Mouse (Mus musculus) kidney, postnatal 10 days (tissue): ENCODE measurements around the gene 6430548M08Rik.

ENCODE experiments used
- DNase-seq: peaks from one replicate; pipeline ENCODE4 v3.0.0; 2021; ENCODE audit warnings: mixed read lengths

The 6430548M08Rik gene

GRCm38 (mm10) chr8:120109149-120109548, 4.8 kb upstream of the 6430548M08Rik start:
- no peak for DNase-seq

DNA sequence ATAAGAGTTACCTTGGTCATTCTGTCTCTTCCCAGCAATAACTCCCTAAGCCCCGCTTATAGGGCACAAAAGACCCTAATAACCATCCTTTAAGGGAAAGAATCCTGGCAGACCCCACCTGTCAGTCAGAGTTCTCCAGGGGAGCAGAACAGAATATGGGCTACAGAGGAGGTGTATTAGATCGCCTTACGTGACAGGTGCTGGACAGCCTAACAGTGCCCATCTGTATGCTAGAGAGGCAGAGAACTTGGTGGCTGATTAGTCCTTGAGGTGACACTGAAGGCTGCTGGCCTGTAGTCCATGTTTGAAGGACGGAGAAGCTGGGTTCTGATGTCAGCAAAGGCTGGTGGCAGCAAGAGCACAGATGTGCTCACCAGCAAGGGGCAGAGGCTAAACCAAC, 3.0 kb upstream of the 6430548M08Rik start:
- DNase-seq: no peak

DNA sequence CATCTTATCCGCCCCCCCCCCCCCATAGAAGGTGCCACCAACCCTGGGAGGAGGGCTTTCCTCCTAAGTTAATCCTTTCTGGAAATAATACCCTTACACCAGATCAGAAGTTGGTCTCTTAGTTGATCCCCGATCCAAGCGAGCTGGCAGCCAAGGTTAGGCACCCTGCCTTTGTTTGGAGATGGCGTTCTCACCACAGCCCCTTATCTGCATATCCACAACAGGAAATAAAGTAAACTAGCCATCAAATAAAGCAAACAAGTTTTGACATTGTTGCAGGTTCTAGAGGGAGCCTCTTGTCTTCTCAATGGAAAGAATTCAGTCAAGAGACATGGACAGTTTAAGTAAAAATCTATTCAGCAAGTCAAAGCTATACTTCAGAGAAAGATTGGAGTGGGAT, 2.6 kb upstream of the 6430548M08Rik start:
- DNase-seq: no peak

GRCm38 (mm10) chr8:120112535-120112934, 1.4 kb upstream of the 6430548M08Rik start:
- no peak for DNase-seq

DNA sequence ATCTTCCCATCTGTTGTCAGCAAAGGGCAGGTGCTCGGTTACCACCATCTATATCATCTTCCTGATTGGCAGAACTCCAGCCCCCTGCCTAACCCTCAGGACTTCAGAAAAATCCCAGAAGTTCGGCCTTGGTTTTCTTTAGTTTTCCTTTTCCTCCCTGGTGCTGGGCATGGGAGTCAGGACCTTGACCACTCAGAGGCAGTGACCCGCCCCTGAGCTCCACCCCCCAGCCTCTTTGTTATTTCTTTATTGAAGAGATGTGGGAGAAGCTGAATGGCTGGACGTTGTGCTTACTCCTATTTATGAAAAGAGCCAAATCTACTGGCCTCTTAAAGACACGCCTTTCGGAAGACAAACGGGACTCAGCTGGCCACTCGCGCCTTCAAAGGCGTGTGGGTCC, 646 bp upstream of the 6430548M08Rik start:
- DNase-seq: peak; percentile 77

- peak; percentile 68 for DNase-seq
Observed at GRCm38 (mm10) chr8:120114315-120114841, 426 bp downstream of the 6430548M08Rik start.

- DNase-seq: no peak
Observed at GRCm38 (mm10) chr8:120116600-120116999, 2.6 kb downstream of the 6430548M08Rik start.

GRCm38 (mm10) chr8:120118162-120118561, 4.2 kb downstream of the 6430548M08Rik start:
- peak; percentile 51 for DNase-seq

DNA sequence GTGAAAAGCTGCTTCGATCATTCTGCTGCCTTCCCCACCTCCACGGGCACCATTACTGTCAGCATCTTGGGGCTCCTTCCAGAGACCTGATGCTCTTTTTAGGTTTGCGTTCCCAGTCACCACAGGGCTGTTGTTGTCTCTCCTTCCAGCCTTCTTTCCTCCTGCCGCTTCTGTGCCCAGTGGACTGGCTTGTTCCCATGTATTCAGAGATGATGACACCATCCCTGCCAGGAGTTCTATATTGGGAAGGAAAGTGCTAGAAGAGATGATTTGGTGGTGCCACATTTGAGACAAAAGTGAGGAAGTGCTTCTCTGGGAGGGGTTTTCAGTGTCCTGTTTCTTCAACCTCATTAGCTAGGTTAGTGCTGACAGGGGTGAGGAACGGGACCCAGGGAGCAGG, 4.9 kb downstream of the 6430548M08Rik start:
- DNase-seq: no peak

GRCm38 (mm10) chr8:120119429-120119828, 5.5 kb downstream of the 6430548M08Rik start:
- DNase-seq: no peak

GRCm38 (mm10) chr8:120119931-120120330, 6.0 kb downstream of the 6430548M08Rik start:
- no peak for DNase-seq

DNA sequence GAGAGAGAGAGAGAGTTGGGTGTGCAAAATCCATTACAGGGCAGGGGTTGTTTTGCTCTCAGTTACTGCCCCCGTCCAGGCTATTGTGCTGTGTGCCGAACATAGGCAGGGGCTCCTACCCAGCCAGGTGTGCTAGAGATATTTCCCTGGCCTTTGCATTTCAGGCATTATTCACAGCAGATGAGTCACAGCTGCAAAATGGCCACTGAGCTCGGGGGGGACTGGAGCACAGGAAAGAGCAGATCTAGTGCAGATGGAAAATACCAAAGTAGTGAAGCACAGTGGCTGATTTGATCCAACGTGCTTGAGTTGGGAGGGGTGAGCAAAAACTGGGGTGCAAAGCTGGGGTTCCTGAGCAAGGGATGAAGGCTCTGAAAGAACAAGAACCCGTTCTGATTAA, 7.0 kb downstream of the 6430548M08Rik start:
- peak; percentile 43 for DNase-seq

DNA sequence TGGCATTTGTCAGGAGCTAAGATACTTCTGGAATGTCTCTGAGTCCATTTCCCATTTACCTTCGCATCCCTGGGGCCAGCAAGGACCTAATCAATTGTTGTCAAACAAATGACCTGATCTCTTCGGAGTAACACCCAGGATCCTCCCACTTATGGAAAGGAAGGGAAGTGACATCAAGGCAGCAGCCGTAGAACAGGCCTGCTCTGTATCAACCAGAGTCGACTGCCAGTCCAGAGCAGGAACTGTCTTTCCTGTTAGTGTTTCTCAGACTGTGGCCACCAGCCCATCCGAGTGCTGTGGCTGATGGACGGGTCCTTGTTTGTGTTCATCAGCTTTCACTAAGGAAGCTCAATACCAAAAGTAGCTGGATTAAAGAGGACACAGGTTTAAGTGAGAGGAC, 10.3 kb downstream of the 6430548M08Rik start:
- DNase-seq: no peak

- no peak for DNase-seq
Observed at GRCm38 (mm10) chr8:120124836-120125389, 11.0 kb downstream of the 6430548M08Rik start.

GRCm38 (mm10) chr8:120126357-120127161, 12.6 kb downstream of the 6430548M08Rik start:
- DNase-seq: peak; percentile 55

DNA sequence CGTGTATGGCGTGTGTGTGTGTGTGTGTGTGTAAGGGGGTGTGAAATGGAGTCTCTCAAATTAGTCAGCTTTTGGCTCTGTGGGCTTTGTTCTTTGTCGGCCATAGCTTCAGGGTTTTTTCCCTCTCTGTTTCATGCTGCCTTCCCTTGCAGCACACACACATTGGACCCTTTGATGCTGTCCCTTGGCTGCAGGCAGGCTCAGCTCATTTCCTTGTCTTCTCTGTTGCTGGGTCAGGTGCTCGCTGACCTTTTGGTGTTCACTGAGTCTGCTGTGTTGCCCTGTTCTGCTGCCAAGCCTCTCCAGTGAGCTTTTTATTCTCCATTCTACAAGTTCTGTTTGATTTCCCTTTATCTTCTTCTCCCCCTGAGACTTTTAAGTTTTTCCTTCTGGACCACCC, 15.6 kb downstream of the 6430548M08Rik start:
- DNase-seq: no peak

GRCm38 (mm10) chr8:120131158-120131557, 17.2 kb downstream of the 6430548M08Rik start:
- DNase-seq: no peak

DNA sequence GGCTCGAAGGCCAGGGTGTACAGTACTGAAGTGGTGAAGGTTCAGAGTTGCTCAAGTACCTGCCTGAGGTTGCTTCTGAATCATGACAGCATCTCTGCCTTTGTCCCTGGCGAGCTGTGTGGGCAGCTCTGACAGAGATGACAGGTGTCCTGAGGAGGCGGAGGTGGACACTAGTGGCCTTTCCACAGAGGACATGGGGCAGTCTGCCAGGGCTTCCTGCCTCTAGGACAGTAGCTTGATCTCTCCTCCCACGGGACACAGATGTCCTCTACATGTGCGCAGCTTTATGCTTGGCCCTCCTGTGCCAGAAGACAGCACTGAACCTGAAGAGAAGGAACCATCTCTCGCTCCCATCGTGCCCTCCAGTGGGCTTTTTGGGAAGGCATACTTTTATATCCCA, 19.2 kb downstream of the 6430548M08Rik start:
- peak; percentile 76 for DNase-seq

DNA sequence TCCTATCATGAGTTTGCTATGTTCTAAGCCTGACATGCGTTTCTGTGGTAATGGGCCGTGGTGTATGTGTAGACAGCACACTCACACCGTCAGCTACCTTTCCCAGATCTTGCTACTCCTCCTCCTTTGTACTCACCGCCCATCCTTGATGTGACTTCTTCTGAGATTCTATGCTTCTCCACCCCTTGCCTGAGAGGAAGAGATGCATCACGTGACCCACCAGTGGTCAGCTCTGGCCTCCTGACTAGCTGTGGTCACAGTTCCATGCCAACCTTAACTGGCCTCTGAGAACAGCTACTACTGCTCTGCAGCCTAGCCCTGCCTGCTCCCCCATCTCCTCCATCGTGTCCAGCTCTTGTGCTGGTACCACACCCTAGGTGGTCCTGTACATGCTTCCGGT, 21.7 kb downstream of the 6430548M08Rik start:
- no peak for DNase-seq

DNA sequence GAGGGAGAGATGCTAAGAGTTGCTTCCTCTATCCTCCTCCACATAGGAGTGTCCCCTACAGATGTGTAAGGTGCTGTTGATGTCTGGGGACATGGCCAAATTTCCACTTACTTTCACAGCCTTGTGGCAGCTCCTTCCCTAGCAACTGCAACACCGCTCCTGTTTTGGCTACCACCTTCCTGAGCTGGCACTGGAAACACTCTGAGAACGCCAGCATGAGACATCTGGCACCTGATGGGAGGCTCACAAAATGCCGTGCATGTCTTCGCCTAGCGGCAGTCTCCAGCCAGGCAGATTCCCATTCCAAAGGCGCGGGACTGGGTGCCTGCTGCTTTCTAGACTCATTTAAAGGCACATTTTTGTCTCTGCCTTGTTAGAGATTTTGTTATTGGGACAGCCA, 22.7 kb downstream of the 6430548M08Rik start:
- DNase-seq: no peak

GRCm38 (mm10) chr8:120138958-120139357, 25.0 kb downstream of the 6430548M08Rik start:
- no peak for DNase-seq

- DNase-seq: no peak
Observed at GRCm38 (mm10) chr8:120140769-120141168, 26.8 kb downstream of the 6430548M08Rik start.

DNA sequence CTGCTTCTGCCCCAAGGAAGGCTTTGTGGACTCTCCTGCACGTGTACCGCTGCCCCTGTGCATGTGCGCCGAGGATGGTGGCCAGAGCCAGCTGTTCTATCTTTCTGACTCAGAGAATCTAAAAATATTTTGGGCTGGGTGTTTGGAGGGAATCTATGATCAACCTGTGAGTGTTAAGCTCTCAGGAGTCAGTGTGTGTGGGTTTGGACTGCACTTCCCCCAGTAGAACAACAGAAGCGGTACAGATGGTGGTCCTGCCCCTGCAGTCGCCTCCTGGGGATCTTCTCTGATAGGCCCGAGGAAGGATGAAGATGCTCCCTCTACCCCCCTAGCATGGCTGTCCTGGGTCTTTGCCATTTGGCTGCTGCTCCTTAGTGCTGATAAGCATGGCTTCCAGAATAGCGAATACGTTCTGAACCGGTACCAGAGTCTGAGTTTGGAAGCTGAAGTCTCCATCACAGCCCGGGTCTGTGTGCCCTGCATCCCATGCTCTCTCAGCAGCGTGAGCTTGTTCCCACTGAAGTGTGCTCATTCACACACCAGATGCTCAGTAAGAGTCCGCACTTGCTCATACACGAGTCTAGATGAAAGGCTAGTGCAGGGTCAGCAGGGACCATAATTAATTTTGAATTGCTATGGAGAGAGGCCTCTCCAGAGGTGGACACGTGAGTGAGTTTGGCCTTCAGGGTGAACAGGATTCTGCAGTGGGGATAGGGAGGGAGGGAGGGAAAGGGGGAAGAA, 30.1 kb downstream of the 6430548M08Rik start:
- no peak for DNase-seq
